Mouse (Mus musculus): Measurements from ENCODE around the gene Mlh3.
A peak's percentile ranks its signal among the peaks of the same experiment; 100 is the strongest.
"Not testable (repeated sequence)": the region's sequence is repeated elsewhere in the genome, so short reads cannot be mapped to it uniquely, and the experiment has no call there.

The Mlh3 gene

GRCm38 (mm10) chr12:85270319-85270718, at the start of gene Mlh3:
Gene Mlh3, minus strand, starts transcription at chr12:85270599.
- no peak for DNase-seq (ENCODE audit: low read depth, low spot score)

DNA sequence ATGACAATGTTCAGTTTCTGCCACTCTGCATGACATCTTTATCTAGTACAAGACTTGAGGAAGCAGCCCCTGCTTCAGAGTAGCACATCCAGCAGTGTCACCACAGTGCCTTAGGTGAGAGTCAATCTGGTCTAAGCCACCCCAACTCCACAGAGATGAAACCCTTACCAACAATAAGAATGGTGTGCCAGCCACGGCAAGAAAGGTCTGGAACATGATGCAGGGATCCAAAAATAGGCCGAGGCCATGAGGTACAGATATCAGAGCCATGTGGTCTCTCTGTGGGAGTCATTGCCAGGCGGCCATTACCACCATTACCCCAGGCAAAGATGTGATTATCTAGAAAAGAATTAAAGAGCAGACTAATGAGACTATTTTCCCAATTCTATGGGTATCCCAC, 38.3 kb upstream of the Mlh3 start:
- no peak for DNase-seq (ENCODE audit: low read depth, low spot score)

GRCm38 (mm10) chr12:85305247-85305892, 35.0 kb upstream of the Mlh3 start:
- peak; percentile 92 for DNase-seq (ENCODE audit: low read depth, low spot score)

GRCm38 (mm10) chr12:85304725-85305124, 34.3 kb upstream of the Mlh3 start:
- DNase-seq (ENCODE audit: low read depth, low spot score) = no peak

DNA sequence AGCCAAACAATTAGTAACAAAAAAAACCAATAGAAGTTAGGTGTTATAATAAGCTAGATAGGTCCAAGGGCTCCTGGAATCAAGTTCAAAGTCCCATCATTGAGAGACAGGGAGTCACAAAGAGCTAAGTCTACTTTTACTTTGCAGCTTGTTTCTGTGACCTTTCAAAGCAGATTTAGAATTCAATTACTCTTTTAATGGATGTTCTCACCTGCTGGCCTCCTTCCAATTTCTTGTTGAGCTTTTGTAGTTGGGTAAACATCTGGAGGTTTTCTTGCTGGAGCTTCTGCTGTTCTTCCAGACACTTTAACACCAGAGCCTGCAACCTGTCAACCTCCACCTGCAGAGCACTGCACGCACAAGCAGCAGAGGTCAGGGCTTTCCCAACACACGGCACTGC, 32.9 kb upstream of the Mlh3 start:
- DNase-seq (ENCODE audit: low read depth, low spot score) = no peak

DNA sequence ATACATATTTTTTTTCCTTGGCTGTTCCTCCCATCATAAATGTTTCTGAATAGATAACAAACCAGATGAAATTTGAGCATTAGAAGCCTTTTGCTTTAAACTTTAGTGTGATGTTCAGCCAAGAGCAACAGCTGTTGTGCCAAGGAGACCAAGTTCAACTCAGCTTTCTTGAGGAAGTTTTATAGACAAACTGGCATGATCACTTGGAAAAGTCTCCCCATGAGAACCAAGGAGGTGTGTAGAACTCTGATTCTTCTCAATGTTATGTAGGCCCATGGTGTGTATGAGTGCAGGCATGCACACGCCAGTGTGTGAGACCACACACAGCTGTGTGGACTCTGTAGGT, 28.4 kb upstream of the Mlh3 start:
- no peak for DNase-seq (ENCODE audit: low read depth, low spot score)

GRCm38 (mm10) chr12:85298127-85298834, 27.9 kb upstream of the Mlh3 start:
- no peak for DNase-seq (ENCODE audit: low read depth, low spot score)

DNA sequence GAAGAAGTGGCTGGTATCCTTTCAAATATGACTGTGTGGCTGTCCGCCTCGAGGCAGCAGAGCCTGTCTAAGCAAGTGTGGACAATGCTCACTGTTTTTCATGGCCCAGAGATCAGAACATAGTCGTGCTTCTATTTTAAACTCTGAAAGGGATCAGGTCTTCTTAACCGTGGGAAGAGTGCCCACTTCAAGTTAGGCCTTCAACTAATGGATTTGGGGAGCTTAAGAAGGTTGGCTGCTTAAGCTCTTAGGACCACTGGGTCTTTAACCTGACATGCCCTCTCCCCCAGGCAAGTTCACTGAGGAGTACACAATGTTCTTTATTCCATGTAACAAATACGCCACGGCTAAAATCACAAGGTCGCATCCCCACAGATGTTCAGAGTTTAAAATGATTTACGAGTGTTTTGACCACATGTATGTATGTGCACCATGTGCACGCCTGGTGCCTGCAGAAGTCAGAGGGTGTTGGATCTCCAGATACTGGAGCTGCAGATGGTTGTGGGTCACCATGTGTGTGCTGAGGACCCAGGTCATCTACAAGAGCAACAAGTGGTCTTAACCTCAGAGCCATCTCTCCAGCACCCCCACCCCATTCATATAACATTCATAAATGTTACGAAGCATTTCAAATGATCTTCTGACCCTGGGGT, 27.1 kb upstream of the Mlh3 start:
- no peak for DNase-seq (ENCODE audit: low read depth, low spot score)

DNA sequence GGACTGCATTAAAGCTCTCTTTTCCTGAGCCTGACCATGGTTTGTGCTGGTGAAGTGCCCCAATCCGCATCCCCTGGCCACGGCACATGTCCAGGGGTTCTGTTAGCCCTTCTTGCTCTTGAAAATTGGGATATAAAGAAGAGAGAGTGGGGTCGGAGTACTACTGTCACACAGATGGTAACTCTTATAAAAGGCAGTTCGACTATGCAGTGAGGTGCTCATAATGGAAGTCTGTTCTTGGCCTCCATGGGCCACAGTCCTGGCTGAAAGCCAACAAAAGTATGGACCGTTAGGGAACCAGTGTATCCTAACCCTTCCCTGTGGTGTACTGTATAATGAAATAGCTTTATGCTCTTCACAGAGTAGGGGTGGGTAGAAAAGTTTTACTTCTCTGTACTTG, 26.5 kb upstream of the Mlh3 start:
- no peak for DNase-seq (ENCODE audit: low read depth, low spot score)

GRCm38 (mm10) chr12:85295506-85295905, 25.1 kb upstream of the Mlh3 start:
- no peak for DNase-seq (ENCODE audit: low read depth, low spot score)

- no peak for DNase-seq (ENCODE audit: low read depth, low spot score)
These were observed 22.5 kb upstream of the Mlh3 start for GRCm38 (mm10) chr12:85292906-85293305.

- DNase-seq (ENCODE audit: low read depth, low spot score) = no peak
These were observed 21.9 kb upstream of the Mlh3 start for GRCm38 (mm10) chr12:85292288-85292687.

DNA sequence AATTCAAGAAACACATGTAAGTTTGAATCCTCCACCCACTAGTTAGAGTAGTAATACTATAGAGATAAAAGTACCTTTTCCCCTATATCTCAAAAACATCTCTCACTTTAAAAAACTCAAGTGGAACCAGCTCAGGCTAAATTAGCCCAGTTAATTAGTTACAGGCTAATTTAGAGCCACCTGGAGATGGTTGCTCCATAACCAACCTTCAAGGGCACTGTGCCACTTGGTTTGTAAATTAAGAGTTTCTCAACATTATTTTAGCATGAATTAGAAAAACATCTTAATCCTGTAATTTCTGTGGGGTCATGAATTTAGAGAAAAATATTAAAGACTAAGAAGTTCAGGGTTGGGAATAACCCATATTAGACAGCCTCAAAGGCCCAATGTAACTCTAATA, 21.1 kb upstream of the Mlh3 start:
- DNase-seq (ENCODE audit: low read depth, low spot score) = no peak

DNA sequence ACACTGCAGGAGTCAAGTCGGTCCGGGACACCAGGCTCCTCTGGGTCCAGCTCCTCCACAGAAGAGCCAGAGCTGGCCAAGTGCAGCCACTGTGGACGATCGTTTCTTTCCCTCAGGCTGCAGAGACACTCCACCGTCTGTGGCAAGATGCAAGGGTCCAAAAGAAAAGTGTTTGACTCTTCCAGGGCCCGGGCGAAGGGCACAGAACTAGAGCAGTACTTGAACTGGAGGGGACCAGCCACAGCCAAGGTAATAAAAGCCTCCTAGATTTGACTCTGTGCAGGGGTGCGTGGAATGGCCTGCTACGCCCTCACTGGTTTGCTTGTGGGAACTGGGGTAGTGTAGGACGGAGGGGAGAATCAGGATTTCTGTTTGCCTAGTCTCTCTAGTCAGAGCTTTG, 20.2 kb upstream of the Mlh3 start:
- DNase-seq (ENCODE audit: low read depth, low spot score) = no peak

DNA sequence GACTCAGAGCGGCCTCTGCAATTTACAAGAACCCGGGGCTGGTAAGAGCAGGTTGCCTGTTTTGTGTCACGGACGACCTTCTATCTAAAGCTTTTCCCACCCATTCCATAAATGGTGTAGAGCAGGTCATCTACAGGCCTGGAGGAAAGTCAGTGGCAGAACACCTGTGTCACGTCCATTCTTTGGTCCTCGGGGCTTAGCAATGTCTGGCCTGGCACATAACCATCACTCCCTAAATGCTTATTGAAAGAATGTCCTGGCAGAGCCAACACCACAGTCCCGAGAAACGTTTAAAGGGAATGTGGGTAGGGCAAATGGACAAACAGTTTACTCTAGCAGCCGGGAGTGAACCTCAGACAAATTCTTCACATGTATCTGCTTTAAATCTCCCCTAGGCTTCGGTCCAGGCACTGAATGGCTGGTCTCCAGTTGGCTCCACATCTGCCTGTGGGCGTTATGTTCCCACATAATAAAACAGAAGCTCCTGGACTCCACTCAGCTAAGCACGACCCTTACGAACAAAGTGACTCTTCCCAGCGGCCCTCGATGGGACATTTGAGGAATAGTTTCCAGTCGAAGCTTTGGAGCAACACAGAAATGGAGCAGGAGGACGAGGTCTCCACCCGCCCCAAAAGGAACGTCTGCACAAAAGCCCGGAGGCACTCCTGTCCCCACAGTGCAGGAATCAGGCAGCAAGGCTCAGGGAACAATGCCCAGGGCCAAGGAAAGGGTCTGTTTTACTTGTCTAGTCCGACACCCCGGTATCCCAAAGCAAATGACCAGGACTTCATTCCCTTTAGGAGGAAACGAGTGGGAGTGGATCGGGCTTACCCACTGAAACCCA, 19.0 kb upstream of the Mlh3 start:
- DNase-seq (ENCODE audit: low read depth, low spot score) = peak; percentile 70

DNA sequence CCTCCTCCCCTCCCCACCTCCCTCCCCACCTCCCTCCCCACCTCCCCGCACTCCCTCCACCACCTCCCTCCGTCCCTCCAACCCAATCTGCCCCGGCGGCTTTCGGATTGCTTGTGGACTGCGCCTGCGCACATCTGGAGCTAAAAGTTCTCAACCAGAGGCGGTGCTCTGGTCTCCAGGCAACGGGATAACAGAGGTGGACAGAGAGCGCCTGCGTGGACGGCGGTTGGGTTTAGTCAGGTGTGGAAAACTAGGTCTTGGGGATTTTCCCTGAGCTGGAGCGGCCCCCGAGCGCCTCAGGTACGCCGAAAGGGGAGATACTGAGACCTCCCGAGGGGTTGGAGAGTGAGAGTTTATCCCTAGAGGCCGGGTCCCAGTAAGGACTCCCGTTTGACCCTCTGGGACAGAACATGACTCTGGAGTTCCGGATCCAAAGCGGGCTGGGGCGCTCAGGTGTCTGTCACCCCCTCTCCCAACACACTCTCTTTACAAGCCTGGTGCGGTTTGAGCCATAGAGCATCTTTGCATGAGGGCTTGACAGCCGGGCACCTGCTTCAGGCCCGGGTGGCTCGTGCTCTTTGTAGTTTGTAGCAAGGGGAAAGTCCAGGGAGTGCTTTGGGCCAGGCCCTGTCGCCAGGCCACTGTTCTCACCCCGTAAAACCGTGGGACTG, 18.2 kb upstream of the Mlh3 start, which contains the start of gene Zc2hc1c:
Gene Zc2hc1c (plus strand): TSS at position 106 of the 671 bp plus-strand sequence.
- peak; percentile 96 for DNase-seq (ENCODE audit: low read depth, low spot score)

DNA sequence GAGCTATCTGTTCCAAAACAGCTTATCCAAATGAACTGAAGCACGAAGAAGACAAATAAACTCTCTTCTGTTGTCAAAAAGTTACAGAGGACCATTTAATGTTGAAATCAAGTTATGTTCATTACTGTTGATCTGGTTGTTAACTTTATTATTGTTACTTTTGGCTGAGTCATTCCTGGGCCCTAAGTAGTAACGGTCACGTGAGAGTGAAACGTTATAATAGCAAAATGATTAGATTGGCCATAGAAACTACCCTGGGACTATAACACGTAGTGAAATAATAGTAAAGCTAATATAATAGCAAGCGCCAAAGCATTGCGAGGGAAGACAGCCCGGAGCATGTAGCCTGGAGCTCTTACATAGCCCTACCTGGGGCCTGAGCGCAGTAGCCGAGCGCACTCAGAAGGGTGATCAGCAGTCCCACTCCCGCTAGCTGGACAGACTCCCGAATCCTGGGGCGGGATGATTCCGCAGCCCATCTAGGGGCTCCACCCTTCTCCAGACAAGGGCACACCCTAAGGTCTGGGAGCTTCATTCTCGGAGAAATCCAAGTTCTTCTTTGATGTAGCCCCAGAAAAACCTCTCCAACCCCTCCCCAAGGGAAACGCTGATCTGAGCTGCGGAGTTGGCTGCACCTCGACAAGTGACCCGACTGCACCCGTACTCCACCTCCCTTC, 17.5 kb upstream of the Mlh3 start, which contains the start of gene Acyp1:
Gene Acyp1 (minus strand): TSS at position 630 of the 677 bp plus-strand sequence.
- peak; percentile 51 for DNase-seq (ENCODE audit: low read depth, low spot score)

DNA sequence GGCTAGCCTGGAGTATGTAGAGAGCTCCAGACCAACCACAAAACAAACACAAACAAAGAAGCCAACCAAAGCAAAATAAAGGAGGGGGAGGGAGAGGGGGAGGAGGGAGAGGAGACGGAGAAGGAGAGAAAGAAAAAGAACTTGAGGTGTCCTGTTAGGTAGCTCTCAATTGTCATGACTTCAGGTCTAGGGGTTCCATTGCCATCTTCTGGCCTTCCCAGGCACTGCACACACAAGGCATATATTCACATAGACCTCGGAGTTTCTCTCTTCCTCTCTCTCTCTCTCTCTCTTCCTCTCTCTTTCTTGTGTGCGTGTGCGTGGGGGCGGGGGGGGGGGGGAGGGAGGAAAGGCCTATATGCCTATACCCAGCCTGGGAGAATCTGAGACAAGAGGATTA, 16.5 kb upstream of the Mlh3 start:
- DNase-seq (ENCODE audit: low read depth, low spot score) = peak; percentile 65

DNA sequence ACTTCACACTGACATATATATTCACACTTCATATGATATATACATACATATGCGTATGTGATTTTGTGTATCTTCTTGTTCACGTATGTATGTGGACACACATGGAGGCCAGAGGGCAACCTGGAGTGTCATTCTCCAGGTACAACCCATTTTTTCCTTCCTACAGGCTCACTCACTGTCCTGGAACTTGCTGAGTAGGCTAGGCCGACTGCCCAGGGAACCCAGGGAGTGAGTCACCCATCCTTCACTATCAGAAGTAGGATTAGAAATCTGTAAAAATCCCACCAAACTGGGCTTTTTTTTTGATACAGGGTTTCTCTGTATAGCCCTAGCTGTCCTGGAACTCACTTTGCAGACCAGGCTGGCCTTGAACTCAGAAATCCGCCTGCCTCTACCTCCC, 14.6 kb upstream of the Mlh3 start:
- DNase-seq (ENCODE audit: low read depth, low spot score) = peak; percentile 76

GRCm38 (mm10) chr12:85284331-85284730, 13.9 kb upstream of the Mlh3 start:
- DNase-seq (ENCODE audit: low read depth, low spot score) = no peak

DNA sequence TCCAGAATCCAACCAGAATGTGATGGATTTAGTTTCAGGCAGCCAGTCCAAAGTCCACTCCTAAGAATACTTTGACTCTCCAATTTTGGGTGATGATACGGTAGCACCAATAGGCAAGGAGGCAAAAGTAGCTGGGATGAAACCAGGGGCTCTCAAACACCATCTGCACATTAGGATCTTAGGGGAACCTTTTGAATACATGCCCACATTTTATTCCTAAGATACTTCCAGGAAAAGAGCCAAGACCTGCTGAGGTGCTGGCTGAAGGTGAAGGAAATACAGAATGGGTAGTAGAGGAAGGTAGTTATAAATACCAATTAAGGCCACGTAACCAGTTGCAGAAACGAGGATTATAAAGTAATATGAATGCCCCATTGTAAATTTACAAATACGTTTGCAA, 11.4 kb upstream of the Mlh3 start:
- not testable (repeated sequence) for DNase-seq (ENCODE audit: low read depth, low spot score)

Measured in 3T3-L1 (cell line).